Mouse (Mus musculus): ENCODE measurements around the gene Nid2.
A peak's percentile ranks its signal among the peaks of the same experiment; 100 is the strongest.

Nid2 gene

GRCm38 (mm10) chr14:19751025-19751771 is at the start of gene Nid2:
Gene Nid2 (plus strand): TSS chr14:19751265.
- peak; percentile 40 to 67 for DNase-seq (ENCODE audit: low spot score in 2 of 2)

DNA sequence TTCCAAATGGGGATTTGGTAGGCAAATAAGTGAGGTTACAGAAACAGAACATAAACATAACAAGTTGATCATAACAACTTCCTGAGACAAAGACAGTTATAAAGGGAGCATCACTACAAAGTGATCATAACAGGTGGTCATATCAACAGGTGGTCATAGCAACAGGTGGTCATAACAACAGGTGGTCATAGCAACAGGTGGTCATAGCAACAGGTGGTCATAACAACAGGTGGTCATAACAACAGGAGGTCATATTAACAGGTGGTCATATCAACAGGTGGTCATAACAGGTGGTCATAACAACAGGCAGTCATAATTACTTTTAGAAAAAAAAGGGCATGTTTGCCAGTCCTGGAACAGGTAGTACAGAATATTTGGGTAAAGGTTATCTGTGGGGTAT is 49.5 kb upstream of the Nid2 start:
- DNase-seq (ENCODE audit: low spot score in 2 of 2) = no peak

- peak; percentile 54 to 68 for DNase-seq (ENCODE audit: low spot score in 2 of 2)
Measured at GRCm38 (mm10) chr14:19705649-19706048, 45.4 kb upstream of the Nid2 start.

GRCm38 (mm10) chr14:19706454-19706853 is 44.6 kb upstream of the Nid2 start:
- peak; percentile 15 to 48 for DNase-seq (ENCODE audit: low spot score in 2 of 2)

DNA sequence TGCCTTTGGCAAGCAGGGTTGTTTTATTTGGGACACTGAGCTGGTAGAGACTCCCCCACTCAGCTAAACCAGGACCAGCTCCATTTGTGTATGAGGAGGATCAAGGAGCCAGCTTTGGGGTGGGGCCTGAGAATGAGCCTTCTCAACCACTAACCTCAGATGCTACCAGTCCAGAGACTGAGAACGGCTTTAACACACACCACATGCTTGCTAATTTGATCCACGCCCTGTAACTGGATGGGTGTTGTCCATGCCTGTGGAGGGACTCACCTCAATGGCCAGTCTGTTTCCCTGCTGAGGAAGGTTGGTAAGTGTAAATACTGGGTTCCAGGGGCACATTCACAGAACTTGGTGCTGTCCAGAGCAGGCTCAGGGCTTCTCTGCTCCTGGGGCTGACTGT is 44.1 kb upstream of the Nid2 start:
- peak in 1 of 2 experiments; percentile 6 for DNase-seq (ENCODE audit: low spot score in 2 of 2)

- DNase-seq (ENCODE audit: low spot score in 2 of 2) = no peak
Measured at GRCm38 (mm10) chr14:19707721-19708507, 43.2 kb upstream of the Nid2 start.

DNA sequence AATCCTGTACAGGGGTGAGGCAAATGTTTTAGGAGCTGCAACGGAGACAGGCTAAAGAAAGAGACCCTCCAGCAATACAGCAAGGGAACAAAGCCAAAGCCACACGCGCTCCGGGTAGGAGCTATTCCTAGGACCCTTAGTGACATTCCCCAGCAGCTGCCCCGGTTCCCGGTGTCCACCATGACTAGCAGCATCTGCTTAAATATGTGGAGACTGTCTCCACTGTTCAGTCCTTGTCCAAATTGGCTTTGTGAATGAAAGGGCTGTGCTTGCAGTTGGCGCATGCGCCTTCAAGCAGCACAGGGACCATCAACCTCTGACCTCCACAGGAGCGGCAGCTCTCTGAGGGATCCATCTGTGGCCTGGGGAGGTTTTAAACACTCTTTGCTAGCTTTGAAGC is 41.9 kb upstream of the Nid2 start:
- no peak for DNase-seq (ENCODE audit: low spot score in 2 of 2)

DNA sequence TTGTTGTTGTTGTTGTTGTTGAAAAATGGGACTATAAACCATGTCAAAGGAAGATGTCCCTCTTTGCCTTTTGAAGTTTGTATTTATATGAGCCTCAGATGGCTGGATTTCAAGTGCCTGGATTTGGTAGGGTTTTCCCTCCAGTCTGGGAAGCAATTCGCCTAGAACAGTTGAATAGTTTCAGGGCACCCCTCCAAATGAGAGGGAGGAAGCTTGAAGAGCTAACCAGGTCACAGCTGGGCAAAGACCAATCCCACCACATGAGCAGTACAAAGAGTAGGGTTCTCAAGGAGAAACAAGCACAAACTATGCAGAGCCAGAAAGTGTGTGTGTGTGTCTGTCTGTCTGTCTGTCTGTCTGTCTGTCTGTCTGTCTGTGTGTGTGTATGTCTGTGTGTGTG is 39.3 kb upstream of the Nid2 start:
- no peak for DNase-seq (ENCODE audit: low spot score in 2 of 2)

- DNase-seq (ENCODE audit: low spot score in 2 of 2) = no peak
Measured at GRCm38 (mm10) chr14:19713067-19713466, 38.0 kb upstream of the Nid2 start.

- no peak for DNase-seq (ENCODE audit: low spot score in 2 of 2)
Measured at GRCm38 (mm10) chr14:19719077-19719476, 32.0 kb upstream of the Nid2 start.

- no peak for DNase-seq (ENCODE audit: low spot score in 2 of 2)
Measured at GRCm38 (mm10) chr14:19720044-19720611, 30.9 kb upstream of the Nid2 start.

DNA sequence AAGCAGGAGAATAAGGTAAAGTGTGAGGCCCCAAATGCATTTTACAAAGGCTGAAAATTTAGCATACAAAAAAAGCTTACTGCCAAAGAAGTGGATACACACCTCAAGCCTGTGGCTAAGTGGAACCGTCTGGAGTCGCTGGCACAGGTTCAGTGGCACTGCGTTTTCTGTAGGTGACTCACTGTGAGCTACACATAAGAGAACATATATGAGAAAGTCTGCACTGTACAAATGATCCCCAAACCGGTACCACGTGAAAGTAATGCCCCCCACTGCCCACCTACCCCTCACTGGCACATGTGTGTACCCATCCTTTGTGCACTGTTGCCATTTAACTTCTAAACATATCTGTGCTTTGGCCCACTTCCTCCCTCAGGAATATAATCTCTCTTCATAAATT is 22.8 kb upstream of the Nid2 start:
- DNase-seq (ENCODE audit: low spot score in 2 of 2) = no peak

DNA sequence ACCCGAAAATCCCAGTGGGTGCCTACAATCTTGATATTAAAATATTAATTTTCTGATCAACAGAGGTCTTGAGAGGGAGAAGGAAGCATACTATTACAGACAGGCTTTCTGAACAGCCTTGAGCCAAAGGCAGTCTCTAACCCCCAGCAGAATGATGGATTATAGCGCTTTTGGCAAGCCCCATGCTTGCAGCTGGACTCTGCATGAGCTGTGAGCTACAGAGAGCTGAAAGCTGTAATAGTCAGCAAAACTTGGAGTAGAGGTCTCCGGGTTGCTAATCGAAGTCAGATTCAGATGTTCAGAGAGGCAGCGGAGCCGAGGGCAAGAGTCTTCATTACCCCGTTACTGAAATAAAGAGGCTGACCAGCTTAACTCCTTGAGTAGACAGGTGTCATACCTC is 22.3 kb upstream of the Nid2 start:
- DNase-seq (ENCODE audit: low spot score in 2 of 2) = no peak

DNA sequence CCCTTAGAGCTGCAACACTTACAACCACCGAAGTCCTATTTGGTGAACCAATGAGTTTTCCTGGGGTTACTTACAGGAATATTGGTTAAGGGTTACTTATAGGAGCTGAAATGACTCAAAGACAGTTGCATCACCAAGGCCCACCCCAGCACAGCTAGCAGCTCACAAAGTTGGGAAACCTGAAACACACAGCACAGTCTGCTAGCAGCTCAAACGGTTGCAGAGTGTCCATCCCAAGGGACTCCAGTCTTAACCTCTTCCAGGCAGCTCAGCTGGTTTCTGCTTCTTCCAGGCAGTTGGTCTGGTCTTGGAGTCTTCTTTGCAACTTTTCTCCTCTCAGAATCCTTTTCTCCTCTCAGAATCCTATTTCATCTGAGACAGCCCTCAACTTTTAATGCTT is 19.0 kb upstream of the Nid2 start:
- no peak for DNase-seq (ENCODE audit: low spot score in 2 of 2)

- no peak for DNase-seq (ENCODE audit: low spot score in 2 of 2)
Measured at GRCm38 (mm10) chr14:19733490-19734282, 17.4 kb upstream of the Nid2 start.

- DNase-seq (ENCODE audit: low spot score in 2 of 2) = no peak
Measured at GRCm38 (mm10) chr14:19735303-19735702, 15.8 kb upstream of the Nid2 start.

DNA sequence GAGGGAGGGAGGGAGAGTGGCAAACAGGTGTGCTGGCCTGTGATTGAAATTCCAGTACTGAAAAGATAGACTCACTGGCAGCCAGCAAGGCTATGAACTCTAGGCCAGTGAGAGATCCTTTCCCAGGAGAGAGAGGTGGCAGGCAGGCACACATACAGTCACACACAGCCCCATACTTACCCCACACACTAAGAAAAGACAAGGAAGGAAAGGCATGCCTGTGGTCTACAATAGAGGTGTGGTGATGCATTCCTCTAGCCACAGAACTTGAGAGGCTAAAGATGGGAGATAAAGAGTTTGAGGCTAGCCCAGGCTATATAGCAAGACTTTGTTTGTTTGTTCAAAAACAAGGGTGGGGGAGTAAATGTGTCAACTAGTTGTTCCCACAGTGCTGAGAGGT is 13.5 kb upstream of the Nid2 start:
- no peak for DNase-seq (ENCODE audit: low spot score in 2 of 2)

- no peak for DNase-seq (ENCODE audit: low spot score in 2 of 2)
Measured at GRCm38 (mm10) chr14:19738094-19738843, 12.8 kb upstream of the Nid2 start.

- no peak for DNase-seq (ENCODE audit: low spot score in 2 of 2)
Measured at GRCm38 (mm10) chr14:19739416-19740146, 11.5 kb upstream of the Nid2 start.

DNA sequence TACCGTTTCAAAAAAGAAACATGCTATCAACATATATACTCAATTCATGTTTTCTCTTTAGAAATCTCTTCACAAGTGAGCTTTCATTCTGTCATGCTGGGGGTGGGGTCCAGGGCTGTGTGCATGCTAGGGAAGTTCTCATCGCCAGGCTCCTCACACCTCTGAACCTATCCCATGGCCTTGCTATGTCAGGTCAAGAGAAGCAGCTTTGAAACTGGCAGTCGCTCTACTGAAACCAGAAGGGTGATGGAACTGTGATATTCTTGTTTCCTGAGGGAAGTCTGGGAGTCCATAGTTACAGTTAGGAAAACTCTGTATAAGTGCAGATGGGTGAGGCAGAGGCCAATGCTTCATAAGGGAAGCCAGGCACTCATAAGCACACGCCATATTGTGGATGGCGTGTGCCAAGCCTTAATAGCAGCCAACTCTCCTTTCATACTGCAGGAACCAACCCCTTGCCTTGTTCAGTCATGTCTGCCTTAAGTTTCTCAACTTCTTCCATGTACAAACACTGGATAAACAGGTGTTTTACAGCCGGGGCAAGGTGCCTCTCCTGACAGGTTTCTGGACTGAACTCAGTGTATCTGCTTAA is 10.8 kb upstream of the Nid2 start:
- no peak for DNase-seq (ENCODE audit: low spot score in 2 of 2)
